Mouse (Mus musculus) spleen, adult 2 months (tissue): Measurements from ENCODE around the gene Rnd3. TPM values are rescaled to one million over a fixed set of nuclear protein-coding genes. Genes with fewer than 3 reads are reported as not detected.

ENCODE experiments used
- DNase-seq, 2 experiments: peaks; one replicate each; pipeline versions ENCODE4 v3.0.0 to v3.0.0-alpha.2; 2012 to 2021; ENCODE audit warnings: low spot score in 2 of 2, low read depth in 1 of 2
- H3K27ac ChIP-seq: fragments of 200-500 bp; 2 replicates; pipeline ENCODE4 v1.5.1; 2012; ENCODE audit warnings: low read length, inconsistent platforms; ENCODE audit not compliant: insufficient read depth
- H3K27me3 ChIP-seq: fragments of 200-500 bp; 2 replicates; pipeline ENCODE4 v1.6.1; 2012; ENCODE audit warnings: mild to moderate bottlenecking, moderate library complexity, low read length, inconsistent platforms; ENCODE audit not compliant: control insufficient read depth, insufficient read depth
- H3K36me3 ChIP-seq: fragments of 200-500 bp; 2 replicates; pipeline ENCODE4 v1.6.1; 2012; ENCODE audit warnings: mild to moderate bottlenecking, low read length, inconsistent platforms; ENCODE audit not compliant: control insufficient read depth, insufficient read depth
- H3K4me1 ChIP-seq: fragments of 200-500 bp; 2 replicates; pipeline ENCODE4 v1.6.1; 2011; ENCODE audit warnings: inconsistent platforms; ENCODE audit not compliant: control insufficient read depth, insufficient read depth, insufficient read length
- H3K4me3 ChIP-seq: fragments of 200-500 bp; 2 replicates; pipeline ENCODE4 v1.5.1; 2011; ENCODE audit warnings: mild to moderate bottlenecking, inconsistent platforms; ENCODE audit not compliant: insufficient read depth, insufficient read length; ENCODE audit errors: extremely low read depth
- CTCF ChIP-seq: fragments of 200-500 bp; IDR thresholded peaks from 2 replicates; pipeline ENCODE4 v1.5.1; 2011; ENCODE audit warnings: mild to moderate bottlenecking, inconsistent platforms; ENCODE audit not compliant: insufficient read depth, insufficient read length, insufficient replicate concordance; ENCODE audit errors: extremely low read depth
- POLR2A ChIP-seq: fragments of 200-500 bp; IDR thresholded peaks from 2 replicates; pipeline ENCODE4 v1.6.1; 2011; ENCODE audit warnings: low read depth, low read length, inconsistent platforms
- WGBS: fragments of 180-500 bp; shearing (Covaris S2); methylation state at CpG from one replicate; pipeline ENCODE4 v1.1.7; 2018; 5-methylcytosine and 5-hydroxymethylcytosine counted together
- polyA plus RNA-seq: library from polyadenylated mRNA; depleted of rRNA; stranded (reverse); fragments of >200 nt; gene quantifications from 2 replicates; pipeline ENCODE4 v1.2.3, GENCODE M21; 2012

The Rnd3 gene
- polyA plus RNA-seq, 1 experiment: 2.0 TPM

- H3K27ac ChIP-seq: no peak overlapping the region
- 9% methylated on average over 1 of the region's 1 CpGs for WGBS
- TF ChIP-seq POLR2A: no peak
These were observed 49.7 kb downstream of the Rnd3 start for GRCm38 (mm10) chr2:51099240-51099639.

GRCm38 (mm10) chr2:51090688-51091087, 58.2 kb downstream of the Rnd3 start:
- TF ChIP-seq POLR2A (no peak), CTCF (no peak)
- DNase-seq: no peak
- 88% methylated on average over 7 of the region's 7 CpGs for WGBS
- Histone ChIP-seq H3K36me3 (no peaks in the 10 kb centered on the region), H3K4me3 (no peak overlapping the region), H3K27ac (no peak overlapping the region), H3K4me1 (no peaks in the 10 kb centered on the region), H3K27me3 (no peaks in the 10 kb centered on the region)

More at GRCm38 (mm10) chr2:51099240-51099639, 49.7 kb downstream of the Rnd3 start:
- DNase-seq: no peak
- H3K36me3 ChIP-seq: no peaks in the 10 kb centered on the region
- no peaks in the 10 kb centered on the region for H3K4me1 ChIP-seq
- H3K4me3 ChIP-seq: no peak overlapping the region
- no peaks in the 10 kb centered on the region for H3K27me3 ChIP-seq

- Histone ChIP-seq H3K36me3 (no peaks in the 10 kb centered on the region), H3K4me3 (no peak overlapping the region), H3K4me1 (no peaks in the 10 kb centered on the region), H3K27me3 (no peaks in the 10 kb centered on the region), H3K27ac (no peak overlapping the region)
- no peak for DNase-seq
- TF ChIP-seq CTCF (no peak), POLR2A (no peak)
- 77% methylated on average over 8 of the region's 8 CpGs for WGBS
These were observed 58.9 kb downstream of the Rnd3 start for GRCm38 (mm10) chr2:51090049-51090448.

- Histone ChIP-seq H3K4me3 (no peak overlapping the region), H3K27me3 (no peaks in the 10 kb centered on the region), H3K27ac (no peak overlapping the region), H3K36me3 (no peaks in the 10 kb centered on the region), H3K4me1 (no peaks in the 10 kb centered on the region)
- TF ChIP-seq POLR2A (no peak), CTCF (no peak)
- 66% methylated on average over 11 of the region's 11 CpGs for WGBS
- DNase-seq: no peak
These were observed 59.9 kb downstream of the Rnd3 start for GRCm38 (mm10) chr2:51088843-51089573.

- H3K36me3 ChIP-seq: no peaks in the 10 kb centered on the region
- TF ChIP-seq CTCF: no peak
- no peak for TF ChIP-seq POLR2A
- H3K27me3 ChIP-seq: no peaks in the 10 kb centered on the region
- H3K27ac ChIP-seq: no peak overlapping the region
- no peaks in the 10 kb centered on the region for H3K4me1 ChIP-seq
- no peak for DNase-seq
- no peak overlapping the region for H3K4me3 ChIP-seq
- 90% methylated on average over 3 of the region's 3 CpGs for WGBS
These were observed 60.8 kb downstream of the Rnd3 start for GRCm38 (mm10) chr2:51088123-51088453.

GRCm38 (mm10) chr2:51087307-51088122, 61.4 kb downstream of the Rnd3 start:
- no peaks in the 10 kb centered on the region for H3K4me1 ChIP-seq
- no peaks in the 10 kb centered on the region for H3K36me3 ChIP-seq
- TF ChIP-seq POLR2A: no peak
- TF ChIP-seq CTCF: no peak
- no peak for DNase-seq
- H3K27me3 ChIP-seq: no peaks in the 10 kb centered on the region
- WGBS: 83% methylated on average over 12 of the region's 12 CpGs
- no peak overlapping the region for H3K27ac ChIP-seq
- H3K4me3 ChIP-seq: no peak overlapping the region

- no peak for TF ChIP-seq CTCF
- no peak for TF ChIP-seq POLR2A
- 93% methylated on average over 11 of the region's 11 CpGs for WGBS
- no peaks in the 10 kb centered on the region for H3K4me1 ChIP-seq
- no peaks in the 10 kb centered on the region for H3K27me3 ChIP-seq
- H3K27ac ChIP-seq: no peak overlapping the region
- no peak overlapping the region for H3K4me3 ChIP-seq
- H3K36me3 ChIP-seq: no peaks in the 10 kb centered on the region
- no peak for DNase-seq
These were observed 63.8 kb downstream of the Rnd3 start for GRCm38 (mm10) chr2:51085155-51085554.
